Mouse (Mus musculus): Measurements from ENCODE around the gene Ambra1.

The Ambra1 gene

GRCm38 (mm10) chr2:91739586-91739985 is 9.7 kb downstream of the Ambra1 start:
- DNase-seq: no peak

- no peak for DNase-seq
Observed at GRCm38 (mm10) chr2:91744686-91745085, 14.8 kb downstream of the Ambra1 start.

- DNase-seq: no peak
Observed at GRCm38 (mm10) chr2:91749811-91750261, 19.9 kb downstream of the Ambra1 start.

GRCm38 (mm10) chr2:91771921-91772705 is 42.2 kb downstream of the Ambra1 start:
- DNase-seq: no peak

- no peak for DNase-seq
Observed at GRCm38 (mm10) chr2:91773309-91773708, 43.4 kb downstream of the Ambra1 start.

- DNase-seq: no peak
Observed at GRCm38 (mm10) chr2:91779166-91779565, 49.2 kb downstream of the Ambra1 start.

GRCm38 (mm10) chr2:91791621-91792020 is 61.7 kb downstream of the Ambra1 start:
- no peak for DNase-seq

- DNase-seq: no peak
Observed at GRCm38 (mm10) chr2:91792346-91792745, 62.4 kb downstream of the Ambra1 start.

GRCm38 (mm10) chr2:91794466-91794865 is 64.5 kb downstream of the Ambra1 start:
- DNase-seq: no peak

GRCm38 (mm10) chr2:91795091-91795490 is 65.2 kb downstream of the Ambra1 start:
- no peak for DNase-seq

- DNase-seq: no peak
Observed at GRCm38 (mm10) chr2:91811433-91811832, 81.5 kb downstream of the Ambra1 start.

GRCm38 (mm10) chr2:91816741-91817140 is 86.8 kb downstream of the Ambra1 start:
- DNase-seq: no peak

GRCm38 (mm10) chr2:91832227-91832626 is 102.3 kb downstream of the Ambra1 start:
- no peak for DNase-seq

- no peak for DNase-seq
Observed at GRCm38 (mm10) chr2:91834272-91834671, 104.3 kb downstream of the Ambra1 start.

GRCm38 (mm10) chr2:91835031-91835430 is 105.1 kb downstream of the Ambra1 start:
- no peak for DNase-seq

GRCm38 (mm10) chr2:91835631-91836030 is 105.7 kb downstream of the Ambra1 start:
- no peak for DNase-seq

- no peak for DNase-seq
Observed at GRCm38 (mm10) chr2:91844085-91844484, 114.2 kb downstream of the Ambra1 start.

GRCm38 (mm10) chr2:91852446-91853191 is 122.7 kb downstream of the Ambra1 start:
- DNase-seq: no peak

GRCm38 (mm10) chr2:91854575-91854974 is 124.6 kb downstream of the Ambra1 start:
- no peak for DNase-seq

GRCm38 (mm10) chr2:91856958-91857357 is 127.0 kb downstream of the Ambra1 start:
- no peak for DNase-seq

GRCm38 (mm10) chr2:91859423-91859822 is 129.5 kb downstream of the Ambra1 start:
- no peak for DNase-seq

- no peak for DNase-seq
Observed at GRCm38 (mm10) chr2:91870754-91871153, 140.8 kb downstream of the Ambra1 start.

- no peak for DNase-seq
Observed at GRCm38 (mm10) chr2:91871225-91871624, 141.3 kb downstream of the Ambra1 start.

- DNase-seq: no peak
Observed at GRCm38 (mm10) chr2:91872658-91873057, 142.7 kb downstream of the Ambra1 start.
